Mouse (Mus musculus) T-cell, adult 66 days (primary cell): ENCODE measurements around the gene Lnpep. TPM values are rescaled to one million over a fixed set of nuclear protein-coding genes. Genes with fewer than 3 reads are reported as not detected.

Experiments
- total RNA-seq, 2 experiments: library from RNA; stranded (reverse); gene quantifications; 3 replicates in 1 of 2; 4 replicates in 1 of 2; pipeline ENCODE4 v1.2.4; 2023

Lnpep gene
- total RNA-seq: 100 to 1,000 TPM; 212 to 225 TPM

DNA sequence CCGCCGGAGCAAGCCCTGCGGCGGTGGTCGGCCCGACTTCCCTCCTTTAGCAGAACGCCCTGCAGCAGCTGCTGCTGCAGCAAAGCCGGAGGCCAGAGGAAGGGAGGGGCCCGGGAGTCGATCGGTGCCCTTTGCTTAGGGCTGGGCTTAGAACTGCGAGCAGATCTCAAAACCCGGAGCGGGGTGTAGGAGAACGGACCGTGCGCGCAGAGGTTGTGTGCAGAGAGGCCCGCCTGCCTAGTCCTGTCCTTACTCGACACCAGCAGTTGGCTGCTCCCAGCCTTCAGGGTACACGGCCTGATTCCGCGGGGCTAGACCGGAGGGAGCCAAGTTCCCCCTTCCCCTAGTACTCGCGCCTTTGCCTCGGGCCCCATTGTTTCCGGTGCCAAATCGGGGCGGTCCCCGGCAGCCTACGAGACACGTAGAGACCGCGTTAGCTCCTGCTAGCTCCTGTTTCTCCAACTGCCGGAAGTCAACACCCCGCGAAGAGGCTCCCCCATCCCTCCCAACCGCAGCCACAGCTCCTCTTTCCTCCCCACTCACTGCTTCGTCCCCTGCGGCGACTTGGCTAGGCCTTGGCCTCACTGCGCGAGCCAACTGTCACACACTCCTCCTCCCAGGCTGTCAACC lies at the start of gene Lnpep:
Lnpep (minus strand) TSS at position 94 of the 630 bp plus-strand sequence.

Other genes with a start within 250 kb of the Lnpep start
- gene Lix1, start 222.4 kb downstream of the Lnpep start, total RNA-seq: under 1 TPM in 1 of 2 experiments, not detected in 1; 0.41 TPM
- gene Vmn2r90, start 78.7 kb upstream of the Lnpep start, total RNA-seq: not detected
- 1 to 10 TPM; 1.9 to 2.4 TPM for gene Spaca6, start 202.1 kb upstream of the Lnpep start, total RNA-seq
- gene Has1, start 230.2 kb upstream of the Lnpep start, total RNA-seq: not detected